Mouse (Mus musculus) midbrain, postnatal 0 days (tissue): Measurements from ENCODE around the gene Ankar. TPM values are rescaled to one million over a fixed set of nuclear protein-coding genes. Genes with fewer than 3 reads are reported as not detected.

Experiments
- ATAC-seq: fragments of 200-750 bp; cut with Nextera tagmentation; 2 replicates; pipeline ENCODE4 v1.8.0; 2017; ENCODE audit warnings: moderate number of reproducible peaks, mild to moderate bottlenecking, moderate TSS enrichment, moderate library complexity; ENCODE audit not compliant: low FRiP score
- DNase-seq: peaks from one replicate; pipeline ENCODE4 v3.0.0-alpha.2; 2015; ENCODE audit warnings: low spot score
- H3K27ac ChIP-seq: fragments of 300-500 bp; sonication (generic); 2 replicates; pipeline ENCODE4 v1.5.1; 2014; ENCODE audit warnings: low read depth, mild to moderate bottlenecking, low read length, mixed read lengths
- H3K27me3 ChIP-seq: fragments of 300-500 bp; sonication (generic); 2 replicates; pipeline ENCODE4 v1.6.1; 2014; ENCODE audit warnings: low read length, control low read depth, mixed read lengths; ENCODE audit not compliant: insufficient read depth
- H3K36me3 ChIP-seq: fragments of 300-500 bp; sonication (generic); 2 replicates; pipeline ENCODE4 v1.6.1; 2014; ENCODE audit warnings: low read length, control low read depth, mixed read lengths; ENCODE audit not compliant: insufficient read depth
- H3K4me1 ChIP-seq: fragments of 300-500 bp; sonication (generic); 2 replicates; pipeline ENCODE4 v1.6.1; 2014; ENCODE audit warnings: mild to moderate bottlenecking, control low read depth, antibody characterized with exemption, low read length, mixed read lengths; ENCODE audit not compliant: insufficient read depth
- H3K4me2 ChIP-seq: fragments of 300-500 bp; sonication (generic); 2 replicates; pipeline ENCODE4 v1.6.1; 2014; ENCODE audit warnings: low read depth, mild to moderate bottlenecking, low read length, mixed read lengths; ENCODE audit not compliant: poor library complexity, severe bottlenecking
- H3K4me3 ChIP-seq: fragments of 300-500 bp; sonication (generic); 2 replicates; pipeline ENCODE4 v1.5.1; 2014; ENCODE audit warnings: low read depth, mild to moderate bottlenecking, low read length, moderate library complexity
- H3K9ac ChIP-seq: fragments of 300-500 bp; sonication (generic); replicated peaks from 2 replicates; pipeline ENCODE4 v1.6.1; 2014; ENCODE audit warnings: mild to moderate bottlenecking, low read length, moderate library complexity, mixed read lengths; ENCODE audit not compliant: poor library complexity, severe bottlenecking
- H3K9me3 ChIP-seq: fragments of 300-500 bp; sonication (generic); 2 replicates; pipeline ENCODE4 v1.6.1; 2016; ENCODE audit warnings: low read length, control low read depth
- CTCF ChIP-seq: IDR thresholded peaks from 2 replicates; pipeline ENCODE4 v1.5.1; 2016; ENCODE audit warnings: antibody characterized with exemption, mild to moderate bottlenecking
- WGBS: fragments of 180-500 bp; shearing (Covaris S2); extraction: QIAGEN DNeasy Blood & Tissue Kit; methylation state at CpG from one replicate; pipeline ENCODE4 v1.1.7; 2014; 5-methylcytosine and 5-hydroxymethylcytosine counted together
- polyA plus RNA-seq: library from polyadenylated mRNA; unstranded; fragments of >200 nt; fragmentation: Nextera tagmentation; extraction: Ambion mirVana; gene quantifications from 2 replicates; pipeline ENCODE4 v1.2.1, GENCODE M21; 2015
- total RNA-seq: library from RNA; depleted of rRNA; stranded (reverse); fragments of >200 nt; gene quantifications from 2 replicates; pipeline ENCODE4 v1.2.3, GENCODE M21; 2014

Gene Ankar
- total and polyA plus RNA-seq, 2 experiments from 2014 or later: not detected

GRCm38 (mm10) chr1:72736397-72737125, 36.2 kb upstream of the Ankar start:
- no peak for DNase-seq
- Histone ChIP-seq H3K27ac (no peak overlapping the region), H3K27me3 (no peaks in the 10 kb centered on the region)

GRCm38 (mm10) chr1:72733191-72733691, 32.9 kb upstream of the Ankar start:
- no peak overlapping the region for H3K4me3 ChIP-seq
- H3K9me3 ChIP-seq: no peaks in the 10 kb centered on the region
- no peaks in the 10 kb centered on the region for H3K36me3 ChIP-seq
- ATAC-seq (no peak), DNase-seq (no peak)
- H3K27ac ChIP-seq: no peak overlapping the region
- H3K4me1 ChIP-seq: no peaks in the 10 kb centered on the region
- WGBS: 71% methylated on average over 9 of the region's 9 CpGs
- H3K27me3 ChIP-seq: no peaks in the 10 kb centered on the region
- no peak for TF ChIP-seq CTCF
- H3K4me2 ChIP-seq: no peak overlapping the region
- no peak overlapping the region for H3K9ac ChIP-seq

More at GRCm38 (mm10) chr1:72736397-72737125, 36.2 kb upstream of the Ankar start:
- Histone ChIP-seq H3K9ac (no peak overlapping the region), H3K4me3 (no peak overlapping the region), H3K9me3 (no peaks in the 10 kb centered on the region), H3K36me3 (no peaks in the 10 kb centered on the region), H3K4me1 (no peaks in the 10 kb centered on the region), H3K4me2 (no peak overlapping the region)
- no peak for ATAC-seq
- no peak for TF ChIP-seq CTCF
- WGBS: 65% methylated on average over 13 of the region's 13 CpGs

DNA sequence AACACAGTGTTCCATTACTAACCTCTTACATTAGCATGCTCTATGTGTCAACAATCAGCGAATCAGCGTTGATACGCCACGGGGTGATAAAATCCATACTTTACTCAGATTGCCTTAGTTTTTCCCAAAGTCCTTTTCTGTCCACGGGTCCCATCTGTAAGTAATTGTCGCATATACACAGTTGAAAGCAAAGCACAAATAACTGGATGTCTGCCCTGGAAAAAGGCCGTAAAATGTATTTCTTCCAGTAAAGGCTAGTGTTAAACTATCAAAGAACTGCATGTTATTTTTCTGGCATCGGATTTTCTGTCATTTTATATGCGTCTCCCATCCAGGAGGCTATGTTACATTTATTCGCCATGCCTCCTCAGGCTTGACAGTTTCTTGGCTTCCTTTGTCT, 29.7 kb upstream of the Ankar start:
- no peak overlapping the region for H3K4me3 ChIP-seq
- no peak for ATAC-seq
- no peaks in the 10 kb centered on the region for H3K4me1 ChIP-seq
- no peaks in the 10 kb centered on the region for H3K27me3 ChIP-seq
- DNase-seq: no peak
- no peak overlapping the region for H3K27ac ChIP-seq
- no peaks in the 10 kb centered on the region for H3K36me3 ChIP-seq
- H3K9ac ChIP-seq: no peak overlapping the region
- H3K4me2 ChIP-seq: no peak overlapping the region
- H3K9me3 ChIP-seq: no peaks in the 10 kb centered on the region
- WGBS: 50% methylated on average over 10 of the region's 10 CpGs
- no peak for TF ChIP-seq CTCF

GRCm38 (mm10) chr1:72728781-72729180, 28.4 kb upstream of the Ankar start:
- no peak for TF ChIP-seq CTCF
- DNase-seq (no peak), ATAC-seq (no peak)
- Histone ChIP-seq H3K9ac (no peak overlapping the region), H3K27ac (no peak overlapping the region), H3K4me2 (no peak overlapping the region), H3K9me3 (no peaks in the 10 kb centered on the region), H3K4me3 (no peak overlapping the region), H3K27me3 (no peaks in the 10 kb centered on the region), H3K36me3 (no peaks in the 10 kb centered on the region), H3K4me1 (no peaks in the 10 kb centered on the region)
- WGBS: 95% methylated on average over 4 of the region's 4 CpGs

GRCm38 (mm10) chr1:72725941-72726340, 25.6 kb upstream of the Ankar start:
- no peak for TF ChIP-seq CTCF
- Histone ChIP-seq H3K4me3 (no peak overlapping the region), H3K36me3 (no peaks in the 10 kb centered on the region), H3K27me3 (no peaks in the 10 kb centered on the region), H3K9me3 (no peaks in the 10 kb centered on the region), H3K4me2 (no peak overlapping the region), H3K9ac (no peak overlapping the region), H3K4me1 (no peaks in the 10 kb centered on the region), H3K27ac (no peak overlapping the region)
- ATAC-seq (no peak), DNase-seq (no peak)
- 96% methylated on average over 10 of the region's 13 CpGs for whole genome bisulfite sequencing

GRCm38 (mm10) chr1:72724354-72724753, 24.0 kb upstream of the Ankar start:
- TF ChIP-seq CTCF: no peak
- H3K36me3 ChIP-seq: no peaks in the 10 kb centered on the region
- no peak overlapping the region for H3K4me3 ChIP-seq
- H3K4me2 ChIP-seq: no peak overlapping the region
- WGBS: 95% methylated on average over 2 of the region's 2 CpGs
- no peaks in the 10 kb centered on the region for H3K4me1 ChIP-seq
- no peak overlapping the region for H3K9ac ChIP-seq
- H3K9me3 ChIP-seq: no peaks in the 10 kb centered on the region
- ATAC-seq (no peak), DNase-seq (peak; percentile 43)
- H3K27ac ChIP-seq: no peak overlapping the region
- H3K27me3 ChIP-seq: no peaks in the 10 kb centered on the region
